Mouse (Mus musculus) kidney, adult 2 months (tissue): ENCODE data around the gene Kcnh4.

Experiments
- CTCF ChIP-seq: fragments of 200-500 bp; conservative IDR thresholded peaks from 2 replicates; pipeline ENCODE4 v1.5.1; 2011; ENCODE audit warnings: low read depth, mild to moderate bottlenecking, control low read depth, low read length, moderate library complexity, mixed read lengths; ENCODE audit not compliant: insufficient read depth, insufficient read length
- POLR2A ChIP-seq: fragments of 200-500 bp; IDR thresholded peaks from one replicate; pipeline ENCODE4 v1.6.1; 2011; ENCODE audit warnings: low read depth, low read length, control low read depth

DNA sequence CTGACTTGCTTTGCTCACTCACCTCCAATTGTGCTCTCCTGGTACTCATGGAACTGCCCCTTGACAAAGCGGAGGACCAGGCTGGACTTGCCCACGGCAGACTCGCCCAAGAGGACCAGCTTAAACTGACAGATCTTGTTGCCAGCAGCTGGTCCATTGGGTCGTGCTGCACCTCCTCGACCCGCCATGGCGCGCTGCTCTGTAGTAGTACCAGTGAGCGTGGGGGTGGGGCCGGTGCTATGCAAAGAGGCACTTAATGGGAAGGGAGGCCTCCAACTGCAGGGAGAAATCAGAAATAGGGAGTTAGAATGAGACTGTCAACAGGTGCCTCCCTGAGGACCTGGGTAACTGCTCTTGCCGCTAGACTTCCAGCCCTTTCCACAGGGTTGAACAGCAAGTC lies 39.8 kb downstream of the Kcnh4 start:
- TF ChIP-seq POLR2A (no peak), CTCF (no peak)
